Mouse (Mus musculus): ENCODE measurements around the gene Csf2ra. TPM values are rescaled to one million over a fixed set of nuclear protein-coding genes. Genes with fewer than 3 reads are reported as not detected.
"Not testable (repeated sequence)": the region's sequence is repeated elsewhere in the genome, so short reads cannot be mapped to it uniquely, and the experiment has no call there.

Csf2ra gene
- polyA plus RNA-seq (2012; ENCODE audit: insufficient read depth, insufficient read length, low replicate concordance, missing spikeins): not detected in 2 replicates

GRCm38 (mm10) chr19:61227941-61228701, at the start of gene Csf2ra:
TSS of gene Csf2ra (minus strand) at chr19:61228429.
- TF ChIP-seq CTCF (IDR thresholded peaks at IDR 0.05; ENCODE audit: insufficient read depth, low read depth, low read length) (no peak), POLR2A (IDR thresholded peaks at IDR 0.05; ENCODE audit: insufficient read depth, low read depth, low read length) (no peak)
- peak within 1 kb of the TSS; percentile 64 for H3K4me3 ChIP-seq (ENCODE audit: insufficient read depth, low read depth, low read length)
- WGBS: 64% methylated on average over 36 of the region's 36 CpGs
- peak within 1 kb of the TSS; percentile 83 for H3K27ac ChIP-seq (ENCODE audit: insufficient read depth, low read depth, low read length)
- peaks cover 14% of the 10 kb centered on the region for H3K4me1 ChIP-seq (ENCODE audit: control insufficient read depth, insufficient read depth, low read length)

- no peaks in the 10 kb centered on the region for H3K4me1 ChIP-seq (ENCODE audit: control insufficient read depth, insufficient read depth, low read length)
- H3K4me3 ChIP-seq (ENCODE audit: insufficient read depth, low read depth, low read length): no peak overlapping the region
- 89% methylated on average over 1 of the region's 1 CpGs for WGBS
- TF ChIP-seq POLR2A (IDR thresholded peaks at IDR 0.05; ENCODE audit: insufficient read depth, low read depth, low read length): no peak
- no peak for TF ChIP-seq CTCF (IDR thresholded peaks at IDR 0.05; ENCODE audit: insufficient read depth, low read depth, low read length)
- H3K27ac ChIP-seq (ENCODE audit: insufficient read depth, low read depth, low read length): no peak overlapping the region
Measured at GRCm38 (mm10) chr19:61275446-61275845, 47.2 kb upstream of the Csf2ra start.

GRCm38 (mm10) chr19:61269141-61269540, 40.9 kb upstream of the Csf2ra start:
- H3K27ac ChIP-seq (ENCODE audit: insufficient read depth, low read depth, low read length); H3K4me1 ChIP-seq (ENCODE audit: control insufficient read depth, insufficient read depth, low read length); H3K4me3 ChIP-seq (ENCODE audit: insufficient read depth, low read depth, low read length): not testable (repeated sequence)
- 39% methylated on average over 11 of the region's 11 CpGs for WGBS

GRCm38 (mm10) chr19:61267141-61267540, 38.9 kb upstream of the Csf2ra start:
- Histone ChIP-seq H3K4me1 (ENCODE audit: control insufficient read depth, insufficient read depth, low read length) (no peaks in the 10 kb centered on the region), H3K27ac (ENCODE audit: insufficient read depth, low read depth, low read length) (no peak overlapping the region), H3K4me3 (ENCODE audit: insufficient read depth, low read depth, low read length) (no peak overlapping the region)
- TF ChIP-seq CTCF (IDR thresholded peaks at IDR 0.05; ENCODE audit: insufficient read depth, low read depth, low read length) (no peak), POLR2A (IDR thresholded peaks at IDR 0.05; ENCODE audit: insufficient read depth, low read depth, low read length) (no peak)
- 20% methylated on average over 7 of the region's 7 CpGs for WGBS

GRCm38 (mm10) chr19:61266651-61267050, 38.4 kb upstream of the Csf2ra start:
- TF ChIP-seq CTCF (IDR thresholded peaks at IDR 0.05; ENCODE audit: insufficient read depth, low read depth, low read length): no peak
- TF ChIP-seq POLR2A (IDR thresholded peaks at IDR 0.05; ENCODE audit: insufficient read depth, low read depth, low read length): no peak
- H3K4me3 ChIP-seq (ENCODE audit: insufficient read depth, low read depth, low read length): no peak overlapping the region
- no peaks in the 10 kb centered on the region for H3K4me1 ChIP-seq (ENCODE audit: control insufficient read depth, insufficient read depth, low read length)
- 4% methylated on average over 26 of the region's 26 CpGs for WGBS
- H3K27ac ChIP-seq (ENCODE audit: insufficient read depth, low read depth, low read length): no peak overlapping the region

- H3K4me3 ChIP-seq (ENCODE audit: insufficient read depth, low read depth, low read length): no peak overlapping the region
- TF ChIP-seq CTCF (IDR thresholded peaks at IDR 0.05; ENCODE audit: insufficient read depth, low read depth, low read length) (no peak), POLR2A (IDR thresholded peaks at IDR 0.05; ENCODE audit: insufficient read depth, low read depth, low read length) (no peak)
- no peak overlapping the region for H3K27ac ChIP-seq (ENCODE audit: insufficient read depth, low read depth, low read length)
- WGBS: 2% methylated on average over 12 of the region's 12 CpGs
- no peaks in the 10 kb centered on the region for H3K4me1 ChIP-seq (ENCODE audit: control insufficient read depth, insufficient read depth, low read length)
Measured at GRCm38 (mm10) chr19:61266246-61266615, 38.0 kb upstream of the Csf2ra start.

- H3K4me3 ChIP-seq (ENCODE audit: insufficient read depth, low read depth, low read length): no peak overlapping the region
Measured at GRCm38 (mm10) chr19:61265349-61266245, 37.4 kb upstream of the Csf2ra start.

GRCm38 (mm10) chr19:61264933-61265332, 36.7 kb upstream of the Csf2ra start:
- Histone ChIP-seq H3K4me1 (ENCODE audit: control insufficient read depth, insufficient read depth, low read length) (no peaks in the 10 kb centered on the region), H3K4me3 (ENCODE audit: insufficient read depth, low read depth, low read length) (no peak overlapping the region), H3K27ac (ENCODE audit: insufficient read depth, low read depth, low read length) (no peak overlapping the region)
- TF ChIP-seq CTCF (IDR thresholded peaks at IDR 0.05; ENCODE audit: insufficient read depth, low read depth, low read length): no peak

More at GRCm38 (mm10) chr19:61265349-61266245, 37.4 kb upstream of the Csf2ra start:
- TF ChIP-seq POLR2A (IDR thresholded peaks at IDR 0.05; ENCODE audit: insufficient read depth, low read depth, low read length) (no peak), CTCF (IDR thresholded peaks at IDR 0.05; ENCODE audit: insufficient read depth, low read depth, low read length) (no peak)
- H3K4me1 ChIP-seq (ENCODE audit: control insufficient read depth, insufficient read depth, low read length): no peaks in the 10 kb centered on the region
- no peak overlapping the region for H3K27ac ChIP-seq (ENCODE audit: insufficient read depth, low read depth, low read length)
- 18% methylated on average over 3 of the region's 3 CpGs for WGBS

- 91% methylated on average over 1 of the region's 1 CpGs for WGBS
- H3K4me3 ChIP-seq (ENCODE audit: insufficient read depth, low read depth, low read length): no peak overlapping the region
- TF ChIP-seq CTCF (IDR thresholded peaks at IDR 0.05; ENCODE audit: insufficient read depth, low read depth, low read length): no peak
- no peak for TF ChIP-seq POLR2A (IDR thresholded peaks at IDR 0.05; ENCODE audit: insufficient read depth, low read depth, low read length)
- H3K27ac ChIP-seq (ENCODE audit: insufficient read depth, low read depth, low read length): no peak overlapping the region
- H3K4me1 ChIP-seq (ENCODE audit: control insufficient read depth, insufficient read depth, low read length): no peaks in the 10 kb centered on the region
Measured at GRCm38 (mm10) chr19:61264227-61264626, 36.0 kb upstream of the Csf2ra start.
